Mouse (Mus musculus) thymus, postnatal 10 days (tissue): ENCODE results near the gene Gpsm3.

Source experiments
- DNase-seq, 2 experiments: peaks; one replicate each; pipeline ENCODE4 v3.0.0; 2021; ENCODE audit warnings: low spot score in 2 of 2

Gpsm3 gene

GRCm38 (mm10) chr17:34629221-34629751 is 39.7 kb downstream of the Gpsm3 start, which contains the start of gene Prrt1:
Gene Prrt1, plus strand, starts transcription at chr17:34629533.
- peak; percentile 47 to 51 for DNase-seq

GRCm38 (mm10) chr17:34629796-34630603 is 40.4 kb downstream of the Gpsm3 start:
- peak; percentile 82 to 86 for DNase-seq

GRCm38 (mm10) chr17:34630761-34631301 is 41.2 kb downstream of the Gpsm3 start:
- DNase-seq, result peak; percentile 70

- DNase-seq, result peak in 1 of 2 experiments; percentile 33
Observed at GRCm38 (mm10) chr17:34631647-34632046, 42.0 kb downstream of the Gpsm3 start.

- DNase-seq, result peak; percentile 82 to 89
Observed at GRCm38 (mm10) chr17:34632261-34632691, 42.7 kb downstream of the Gpsm3 start.

GRCm38 (mm10) chr17:34635671-34636070 is 46.1 kb downstream of the Gpsm3 start:
- no peak for DNase-seq

GRCm38 (mm10) chr17:34637459-34637858 is 47.9 kb downstream of the Gpsm3 start:
- DNase-seq, result no peak

GRCm38 (mm10) chr17:34639461-34640255 is 50.1 kb downstream of the Gpsm3 start:
- no peak for DNase-seq

- no peak for DNase-seq
Observed at GRCm38 (mm10) chr17:34640778-34641601, 51.4 kb downstream of the Gpsm3 start.
